Mouse (Mus musculus) erythroblast, adult 5-6 weeks (primary cell): ENCODE results near the gene Sh3bgrl. TPM values are rescaled to one million over a fixed set of nuclear protein-coding genes. Genes with fewer than 3 reads are reported as not detected.

Experiments
- ATAC-seq: replicated peaks from 2 replicates; pipeline ENCODE4 v1.8.0; 2016; ENCODE audit warnings: moderate number of reproducible peaks, mild to moderate bottlenecking, moderate TSS enrichment, inconsistent platforms; ENCODE audit not compliant: poor library complexity, low FRiP score, severe bottlenecking
- total RNA-seq, 2 experiments: library from RNA; stranded (forward) in 1 of 2; stranded (reverse) in 1 of 2; fragments of 150-400 nt in 1 of 2; fragments of 200-764, 138-1000 nt in 1 of 2; gene quantifications; 2 replicates each; pipeline versions ENCODE4 v1.2.3 to v1.2.4; 2015 to 2017; ENCODE audit warnings: low replicate concordance in 2 of 2

The Sh3bgrl gene
- total RNA-seq, 2 experiments from 2014 or later = 35.5 to 71.3 TPM

- ATAC-seq = no peak
Measured at GRCm38 (mm10) chrX:109207843-109208242, 112.7 kb downstream of the Sh3bgrl start.

- ATAC-seq = no peak
Measured at GRCm38 (mm10) chrX:109228720-109229119, 133.6 kb downstream of the Sh3bgrl start.

DNA sequence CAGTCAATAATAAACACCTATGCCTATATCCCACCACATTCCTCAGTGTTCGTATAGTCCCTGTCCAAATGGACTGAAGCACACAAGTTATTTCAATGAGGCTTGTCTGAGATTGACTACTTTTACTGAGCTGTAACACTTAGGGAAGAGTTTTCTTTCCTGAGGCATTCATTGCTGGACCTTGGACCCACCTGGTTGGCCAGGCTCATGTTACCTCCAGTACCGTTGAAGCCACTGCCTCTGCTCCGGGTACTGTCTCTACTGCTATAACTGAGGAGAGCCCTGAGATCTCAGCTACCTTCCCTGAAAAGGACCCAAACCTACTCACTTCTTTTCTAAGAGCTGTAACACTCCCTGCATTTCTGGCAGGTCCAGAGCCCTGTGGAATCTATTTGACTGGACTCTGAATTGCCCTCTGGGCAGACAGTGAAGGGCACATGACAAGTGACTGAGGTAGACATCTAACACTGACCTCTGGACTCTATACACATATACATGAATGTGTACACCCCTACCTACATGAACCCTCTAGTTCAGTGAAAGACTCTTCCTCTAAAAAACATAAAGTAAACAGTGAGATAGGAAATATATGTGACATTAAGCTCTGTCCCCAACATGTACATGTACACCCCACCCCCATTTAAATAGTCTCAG is 140.3 kb downstream of the Sh3bgrl start:
- no peak for ATAC-seq

DNA sequence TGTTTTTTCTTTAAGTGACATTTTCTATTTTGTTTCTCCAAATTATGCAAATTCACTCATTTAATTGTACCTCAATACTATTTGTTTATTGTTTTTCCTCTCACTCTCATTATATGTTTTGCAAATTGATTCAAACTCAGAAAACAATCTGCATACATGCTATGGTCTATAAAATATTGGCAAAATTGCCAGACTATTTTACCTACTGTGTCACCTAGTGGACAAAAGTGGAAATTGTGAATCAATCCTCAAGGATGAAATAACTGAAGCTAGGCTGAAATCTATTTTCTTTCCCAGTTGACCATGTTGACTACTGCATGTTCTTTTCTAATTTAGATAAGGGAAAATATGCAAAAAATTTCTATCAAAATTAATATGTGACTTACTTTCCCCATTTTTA is 143.0 kb downstream of the Sh3bgrl start:
- ATAC-seq = no peak

Other genes with a start within 250 kb of the Sh3bgrl start
- 25.9 and 43.0 TPM in 2 replicates for gene Hmgn5, start 82.0 kb upstream of the Sh3bgrl start, total RNA-seq (2015; ENCODE audit: low replicate concordance)
- gene Hmgn5, start 82.0 kb upstream of the Sh3bgrl start, total RNA-seq (2017; ENCODE audit: low replicate concordance) = 8.9 and 19.4 TPM in 2 replicates
- gene Gm6377, start 101.4 kb downstream of the Sh3bgrl start, total RNA-seq (2015; ENCODE audit: low replicate concordance) = 0.63 TPM in 1 of 2 replicates, not detected in the other
- gene Gm6377, start 101.4 kb downstream of the Sh3bgrl start, total RNA-seq (2017; ENCODE audit: low replicate concordance) = 0.28 and 1.7 TPM in 2 replicates